Mouse (Mus musculus): Measurements from ENCODE around the gene Pdzrn4.
A peak's percentile ranks its signal among the peaks of the same experiment; 100 is the strongest.
"Not testable (repeated sequence)": the region's sequence is repeated elsewhere in the genome, so short reads cannot be mapped to it uniquely, and the experiment has no call there.

Pdzrn4 gene

DNA sequence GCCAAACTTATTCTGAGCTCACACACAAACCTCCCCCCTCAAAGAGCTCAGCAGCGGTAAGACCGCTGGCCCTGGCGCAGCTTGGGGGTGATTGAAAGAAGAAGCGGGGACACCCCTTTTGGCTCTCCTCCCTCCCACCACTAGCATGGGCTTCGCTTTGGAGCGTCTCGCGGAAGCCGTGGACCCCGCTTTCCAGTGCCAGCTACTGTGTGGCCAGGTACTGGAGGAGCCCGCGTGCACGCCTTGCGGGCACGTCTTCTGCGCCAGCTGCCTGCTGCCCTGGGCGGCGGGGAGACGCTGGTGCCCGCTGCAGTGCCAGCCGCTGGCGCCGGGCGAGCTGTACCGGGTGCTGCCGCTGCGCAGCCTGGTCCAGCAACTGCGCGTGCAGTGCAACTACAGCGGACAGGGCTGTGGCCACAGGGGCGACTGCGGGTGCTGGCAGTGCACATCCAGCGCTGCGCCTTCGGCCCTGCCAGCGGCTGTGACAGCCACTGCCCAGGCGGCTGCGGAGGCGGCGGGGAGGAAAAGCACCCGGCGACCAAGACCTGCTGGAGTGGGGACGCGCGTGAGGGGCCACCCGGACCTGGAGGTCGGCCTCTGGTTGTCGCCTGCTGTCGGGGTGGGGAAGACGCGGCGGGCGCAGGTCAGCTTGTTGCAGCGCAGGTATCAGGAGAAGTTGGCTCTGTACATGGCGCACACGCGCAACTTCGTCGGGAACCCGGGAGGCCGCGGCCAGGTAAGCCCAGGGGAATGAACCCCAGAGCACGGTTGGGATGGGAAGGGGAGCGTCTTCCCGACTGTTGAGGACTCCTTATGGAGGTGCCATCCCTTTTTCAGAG, at the start of gene Pdzrn4:
Pdzrn4 (plus strand) TSS at position 112 of the 839 bp plus-strand sequence.
- DNase-seq (ENCODE audit: low spot score): peak; percentile 60

DNA sequence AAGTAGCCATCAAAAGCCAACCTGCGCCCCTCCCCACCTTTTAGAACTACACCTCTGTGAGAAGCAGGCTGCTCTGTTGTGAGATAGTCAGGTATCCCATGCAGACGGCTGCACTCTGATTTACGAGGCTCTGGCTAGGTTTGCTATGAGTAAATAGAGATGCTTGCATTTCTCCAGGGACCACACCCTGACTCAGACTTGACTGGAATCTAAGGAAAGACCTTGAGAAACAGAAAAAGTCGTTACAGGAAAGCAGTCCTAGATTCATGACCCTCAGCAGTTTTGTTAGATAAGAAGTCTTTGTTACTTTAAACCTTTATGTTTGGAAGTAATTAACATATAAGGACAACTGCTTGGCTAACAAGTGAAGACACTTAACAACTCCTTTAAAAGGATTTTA, 49.3 kb upstream of the Pdzrn4 start:
- no peak for DNase-seq (ENCODE audit: low spot score)

DNA sequence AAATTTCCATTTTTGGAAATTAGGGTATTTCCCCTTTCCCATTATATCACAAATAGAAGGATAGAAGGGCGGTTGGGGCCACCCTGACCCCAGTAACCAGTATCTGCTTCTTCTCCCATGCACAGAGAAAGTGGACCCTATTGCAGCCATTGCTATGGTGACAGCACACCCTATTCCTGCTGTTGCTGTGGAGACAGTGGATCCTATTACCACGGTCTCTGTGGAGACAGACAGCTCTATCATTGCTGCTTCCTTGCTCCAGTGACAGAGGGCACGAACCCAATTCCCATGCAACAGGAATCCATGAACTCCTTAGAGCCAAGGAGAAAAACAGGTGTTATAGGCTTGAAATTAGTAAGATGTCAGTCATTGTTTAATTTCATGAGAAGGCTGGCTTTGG, 48.8 kb upstream of the Pdzrn4 start:
- peak; percentile 86 for DNase-seq (ENCODE audit: low spot score)

DNA sequence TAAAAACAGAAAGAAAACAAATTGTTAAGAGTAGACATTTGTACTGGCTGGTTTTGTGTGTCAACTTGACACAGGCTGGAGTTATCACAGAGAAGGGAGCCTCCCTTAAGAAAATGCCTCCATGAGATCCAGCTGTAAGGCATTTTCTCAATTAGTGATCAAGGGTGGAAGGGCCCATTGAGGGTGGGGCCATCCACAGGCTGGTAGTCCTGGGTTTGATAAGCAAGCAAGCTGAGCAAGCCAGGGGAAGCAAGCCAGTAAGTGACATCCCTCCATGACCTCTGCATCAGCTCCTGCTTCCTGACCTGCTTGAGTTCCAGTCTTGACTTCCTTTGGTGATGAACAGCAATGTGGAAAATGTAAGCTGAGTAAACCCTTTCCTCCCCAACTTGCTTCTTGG, 48.2 kb upstream of the Pdzrn4 start:
- not testable (repeated sequence) for DNase-seq (ENCODE audit: low spot score)

DNA sequence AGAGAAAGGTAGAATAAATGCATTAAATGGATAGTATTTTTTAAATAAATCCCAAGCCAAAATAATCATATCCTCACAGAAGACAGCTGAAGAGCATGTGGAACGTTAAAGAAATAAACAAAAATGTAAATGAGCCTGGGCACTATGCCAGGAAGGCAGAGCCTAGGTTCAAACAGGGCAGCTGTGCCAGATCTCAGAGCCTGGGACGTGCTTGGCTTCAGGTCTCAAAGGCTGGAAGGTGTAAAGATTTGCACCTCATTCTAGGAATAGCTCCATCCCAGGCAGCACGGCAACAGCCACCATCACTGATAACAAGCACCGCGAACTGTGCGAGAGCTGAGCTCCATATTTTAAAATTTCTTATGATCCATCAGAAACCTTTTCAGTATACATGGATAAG, 32.5 kb upstream of the Pdzrn4 start:
- no peak for DNase-seq (ENCODE audit: low spot score)

DNA sequence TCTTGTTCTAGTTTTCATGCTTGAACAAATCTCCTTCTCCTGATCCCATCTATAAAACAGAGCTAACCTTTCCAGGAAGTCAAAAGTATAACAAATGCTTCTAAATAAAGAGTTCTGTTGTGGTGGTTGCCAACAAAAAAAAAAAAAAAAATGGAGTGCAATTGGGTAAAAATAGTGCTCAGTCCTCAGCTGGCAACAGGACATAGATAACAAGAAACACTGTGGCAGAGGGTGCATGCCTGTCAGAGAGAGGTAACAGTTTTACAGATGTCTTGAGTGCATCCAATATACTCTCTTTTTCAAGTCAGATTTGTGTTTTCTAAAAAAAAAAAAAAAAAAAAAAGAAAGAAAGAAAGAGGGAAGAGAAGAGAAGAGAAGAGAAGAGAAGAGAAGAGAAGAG, 32.1 kb upstream of the Pdzrn4 start:
- no peak for DNase-seq (ENCODE audit: low spot score)

DNA sequence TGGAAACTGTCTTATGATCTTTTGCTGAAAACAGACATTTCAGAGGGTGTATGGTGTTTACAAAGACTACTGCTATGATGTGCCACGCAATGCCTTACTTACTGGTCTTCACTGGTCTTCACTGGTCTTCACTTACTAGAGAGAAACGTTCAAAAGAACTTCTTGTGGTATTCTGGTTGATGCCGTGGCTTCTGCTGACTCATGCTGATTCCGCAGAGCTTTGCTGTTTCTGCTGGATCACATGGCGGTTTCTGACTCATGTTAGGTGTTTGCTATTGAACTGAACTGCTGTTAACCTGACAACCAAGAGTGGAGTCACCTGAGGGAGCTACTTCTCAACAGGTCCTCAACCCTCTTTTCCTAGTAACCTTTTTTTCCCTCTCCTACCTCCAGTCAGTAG, 1.9 kb upstream of the Pdzrn4 start:
- no peak for DNase-seq (ENCODE audit: low spot score)

DNA sequence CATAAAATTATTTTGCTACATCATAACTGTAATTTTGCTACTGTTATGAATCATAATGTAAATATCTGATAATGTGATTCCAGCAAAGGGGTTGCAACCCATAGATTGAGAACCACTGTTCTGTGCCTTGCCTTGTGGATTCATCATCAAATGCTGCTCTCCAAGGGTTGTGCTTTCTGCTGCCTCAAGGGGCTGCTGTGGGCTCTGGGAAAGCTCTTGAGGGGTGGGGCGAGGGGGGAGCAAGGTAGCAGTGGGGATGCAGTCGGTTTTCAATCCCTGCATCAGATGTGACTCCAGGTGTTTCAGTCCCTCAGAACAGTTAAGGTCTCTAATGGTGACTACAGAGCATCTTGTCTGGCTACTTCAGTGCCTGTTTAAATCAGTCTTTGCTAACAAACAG, 2.1 kb downstream of the Pdzrn4 start:
- DNase-seq (ENCODE audit: low spot score): no peak

DNA sequence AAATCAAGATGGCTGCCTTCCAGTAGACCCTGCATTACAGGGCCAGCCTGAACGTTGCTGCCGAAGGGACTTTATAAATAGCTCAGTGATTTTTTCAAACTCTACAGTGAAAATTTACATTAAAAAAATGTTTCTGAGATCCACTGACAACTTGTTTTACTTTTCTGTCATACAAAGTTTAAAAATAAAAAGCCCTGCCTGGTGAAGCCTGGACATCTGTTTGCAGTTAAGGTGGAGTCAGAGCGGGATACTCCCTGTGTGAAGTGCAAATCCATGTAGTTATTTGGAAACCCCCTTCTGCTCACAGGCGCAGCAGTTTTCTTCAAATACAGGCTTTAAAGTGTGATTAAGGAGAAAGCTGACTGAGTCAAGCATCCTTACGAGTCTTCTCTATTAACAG, 2.6 kb downstream of the Pdzrn4 start:
- DNase-seq (ENCODE audit: low spot score): no peak

DNA sequence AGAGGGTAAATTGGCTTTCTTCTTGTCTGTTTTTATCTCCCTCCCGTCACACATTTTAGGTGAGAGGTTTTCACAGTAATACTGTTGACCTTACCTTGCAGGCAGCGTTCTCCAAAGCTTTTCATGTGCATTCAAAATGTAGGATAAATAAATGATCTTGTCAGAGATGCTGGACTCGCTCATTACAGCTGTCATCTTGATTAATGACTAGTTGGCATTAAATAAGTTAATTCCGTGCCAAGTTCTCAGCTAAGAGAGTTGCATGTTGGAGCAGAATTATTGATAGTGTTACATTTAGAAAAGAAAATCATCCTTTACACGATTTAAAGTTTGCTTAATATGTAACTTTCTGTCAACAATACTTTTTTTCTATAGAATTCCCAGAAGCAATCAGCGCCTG, 4.9 kb downstream of the Pdzrn4 start:
- DNase-seq (ENCODE audit: low spot score): no peak

DNA sequence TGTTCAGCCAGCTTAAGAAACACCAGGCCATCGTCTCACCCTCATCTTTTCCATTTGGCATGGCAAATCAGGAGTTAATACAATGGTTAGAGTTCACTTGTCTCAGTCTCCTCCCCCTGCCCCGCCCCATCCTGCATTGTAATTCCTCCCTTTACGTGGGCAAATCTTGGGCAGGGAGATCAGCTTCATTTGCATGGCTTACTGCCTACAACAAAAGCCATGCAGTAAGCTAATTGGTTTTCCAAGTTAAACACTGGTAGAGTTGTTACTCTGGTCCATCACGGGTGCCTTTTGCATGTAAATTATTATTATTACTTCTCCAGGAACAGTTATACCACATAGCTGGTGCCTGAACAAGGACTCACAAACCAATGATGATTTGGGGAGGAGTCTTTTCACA, 18.6 kb downstream of the Pdzrn4 start:
- no peak for DNase-seq (ENCODE audit: low spot score)

DNA sequence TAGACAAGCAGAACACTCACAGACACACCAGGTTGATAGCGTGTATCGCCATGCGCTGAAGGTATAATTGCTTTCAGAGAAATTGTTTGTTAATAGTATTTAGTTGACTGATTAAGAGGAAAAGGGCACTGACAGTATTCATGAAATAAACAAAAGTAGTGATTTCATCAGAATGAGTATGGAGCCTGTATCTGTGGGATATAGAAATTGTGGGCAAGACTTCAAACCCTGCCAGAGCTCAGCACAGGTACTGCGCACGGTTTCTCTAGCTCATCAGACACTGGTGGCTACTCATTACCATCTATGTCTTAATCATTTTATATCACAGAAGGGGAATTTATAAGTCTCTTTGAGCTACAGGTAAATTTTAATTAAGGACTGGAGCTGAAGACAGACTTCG, 19.5 kb downstream of the Pdzrn4 start:
- DNase-seq (ENCODE audit: low spot score): no peak

DNA sequence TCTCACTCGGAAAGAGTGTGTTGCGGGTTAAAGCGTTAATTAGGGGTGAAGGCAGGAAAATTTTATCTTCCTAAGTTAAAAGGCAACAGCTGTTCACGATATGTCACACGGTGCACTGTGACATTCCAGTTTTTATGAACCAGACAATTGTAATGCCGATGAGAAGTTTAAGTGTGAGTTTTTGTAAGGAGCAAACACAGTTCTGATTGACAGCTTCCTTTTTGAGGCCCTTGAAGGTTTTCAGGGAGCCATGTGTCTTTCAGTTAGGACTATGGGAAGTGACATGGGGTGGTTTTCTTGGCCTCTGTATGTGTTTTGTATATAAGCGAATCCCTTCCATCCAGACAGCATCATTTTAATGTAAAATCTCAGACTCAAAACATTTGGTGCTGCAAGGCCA, 20.0 kb downstream of the Pdzrn4 start:
- DNase-seq (ENCODE audit: low spot score): no peak

DNA sequence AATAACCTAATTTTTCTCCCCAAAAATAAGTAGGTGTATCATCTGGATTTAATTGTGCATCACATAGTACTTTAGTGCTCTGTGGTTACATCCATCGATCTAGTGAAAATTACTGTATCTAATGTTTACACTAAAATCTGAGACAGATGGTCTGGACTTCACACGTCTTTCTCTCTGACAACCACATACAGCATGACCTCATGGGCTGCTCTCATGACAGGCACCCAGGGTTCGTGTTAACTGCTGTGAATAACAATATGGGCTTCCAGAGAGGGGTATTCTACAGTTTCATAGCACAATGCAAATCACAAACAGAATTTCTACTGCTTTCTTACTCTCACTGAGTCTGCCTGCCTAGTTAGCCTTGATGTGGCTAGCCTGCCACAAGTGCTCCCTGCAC, 20.4 kb downstream of the Pdzrn4 start:
- no peak for DNase-seq (ENCODE audit: low spot score)

DNA sequence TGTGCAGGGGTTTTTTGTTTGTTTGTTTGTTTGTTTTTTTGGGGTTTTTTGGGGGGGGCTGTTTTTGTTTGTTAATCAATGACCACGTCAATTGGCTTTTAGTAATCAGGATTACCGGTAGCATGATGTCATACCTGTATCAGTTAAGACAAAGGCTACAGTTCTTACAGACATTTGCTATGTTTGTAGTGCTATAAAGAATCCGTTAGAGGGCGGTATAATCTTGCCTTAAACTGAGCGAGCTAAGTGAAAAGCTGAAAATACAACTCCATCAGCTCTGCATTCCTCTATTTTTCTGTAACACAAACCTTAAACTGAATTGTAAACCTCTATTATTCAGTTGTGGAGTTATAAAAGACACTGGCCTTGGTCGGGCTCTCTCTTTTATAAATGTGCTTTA, 37.9 kb downstream of the Pdzrn4 start:
- DNase-seq (ENCODE audit: low spot score): peak; percentile 66

DNA sequence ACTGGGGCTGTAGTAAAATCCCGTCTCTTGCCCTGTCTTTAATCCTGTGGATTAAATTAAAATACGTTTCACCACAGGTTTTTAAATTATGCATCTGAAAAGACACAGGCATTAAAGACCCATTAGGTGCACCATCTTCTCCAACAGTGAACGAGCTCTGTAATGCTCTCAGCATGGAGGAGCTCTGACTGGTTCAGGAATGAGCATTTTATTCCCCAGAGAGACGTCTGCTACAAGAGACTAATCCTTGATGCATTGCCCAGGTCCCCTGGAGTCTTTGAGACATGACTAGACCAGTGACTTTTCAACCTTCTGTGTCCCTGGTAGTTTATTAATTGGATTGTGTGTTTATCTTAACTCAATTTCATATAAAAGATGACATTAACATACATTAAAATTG, 38.6 kb downstream of the Pdzrn4 start:
- DNase-seq (ENCODE audit: low spot score): no peak

DNA sequence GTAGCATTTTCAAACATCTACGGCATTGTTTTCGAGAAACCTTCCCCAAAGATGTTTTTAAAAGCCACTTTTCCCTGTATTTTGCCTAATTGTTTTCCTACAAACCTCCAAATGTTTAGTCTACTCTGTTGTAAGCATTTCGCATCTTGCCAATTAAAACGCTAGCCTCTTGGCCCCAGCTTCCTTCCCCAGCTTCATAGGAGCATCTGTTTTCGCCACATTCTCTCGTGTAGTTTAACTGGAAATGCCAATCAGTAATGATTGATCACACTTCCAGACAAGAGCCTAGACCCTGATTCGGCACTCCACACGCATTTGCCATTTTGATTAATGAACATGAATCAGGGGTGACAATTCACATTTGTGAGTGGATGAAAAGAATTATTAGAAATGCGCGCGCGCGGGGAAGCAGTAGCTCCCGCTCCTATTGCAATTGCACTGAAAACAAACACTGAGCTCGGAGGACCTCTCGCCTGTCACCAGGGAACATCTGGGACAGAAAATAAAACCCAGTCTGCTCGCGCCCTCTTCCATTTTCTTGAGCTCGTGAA, 45.0 kb downstream of the Pdzrn4 start:
- peak; percentile 47 for DNase-seq (ENCODE audit: low spot score)

DNA sequence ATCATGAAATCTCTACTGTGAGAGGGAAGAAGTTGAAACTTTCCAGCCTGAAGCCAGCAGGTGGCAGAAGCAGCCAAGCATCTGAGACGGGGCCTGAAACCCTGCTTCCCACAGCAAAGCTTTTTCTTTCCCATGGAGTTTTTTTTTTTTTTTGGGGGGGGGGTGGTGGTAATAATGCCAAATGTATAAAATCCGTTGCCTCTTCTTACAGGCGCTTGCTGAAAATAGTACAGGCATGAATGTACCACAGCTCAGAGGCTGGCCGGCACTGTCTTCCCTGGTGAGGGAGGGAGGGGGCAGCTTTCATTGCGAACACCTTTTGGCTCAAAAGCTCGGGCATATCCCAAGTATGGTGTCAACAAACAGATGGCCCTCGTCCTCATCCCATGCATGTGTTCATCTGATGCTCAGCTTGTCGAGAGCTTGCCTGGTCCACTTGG, 51.0 kb downstream of the Pdzrn4 start:
- DNase-seq (ENCODE audit: low spot score): peak; percentile 48

DNA sequence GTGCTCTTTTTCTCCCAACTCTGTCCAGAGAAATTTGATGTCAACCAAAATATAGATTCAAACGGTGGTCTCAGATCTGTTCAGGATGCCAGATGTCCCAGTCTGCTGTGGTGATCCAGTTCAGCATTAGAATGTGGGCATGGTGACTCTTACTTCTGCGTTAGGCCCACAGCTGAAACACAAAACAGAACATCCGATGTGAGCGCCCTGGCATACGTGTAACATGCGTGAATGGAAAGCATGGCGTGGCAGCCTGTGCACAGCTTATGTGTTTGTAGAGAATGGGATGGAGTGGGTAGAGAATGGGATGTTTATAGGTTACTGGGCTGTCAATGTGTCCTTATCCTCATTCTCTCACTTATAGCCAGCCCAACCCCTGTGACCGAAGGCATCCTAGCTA, 52.4 kb downstream of the Pdzrn4 start:
- DNase-seq (ENCODE audit: low spot score): no peak

DNA sequence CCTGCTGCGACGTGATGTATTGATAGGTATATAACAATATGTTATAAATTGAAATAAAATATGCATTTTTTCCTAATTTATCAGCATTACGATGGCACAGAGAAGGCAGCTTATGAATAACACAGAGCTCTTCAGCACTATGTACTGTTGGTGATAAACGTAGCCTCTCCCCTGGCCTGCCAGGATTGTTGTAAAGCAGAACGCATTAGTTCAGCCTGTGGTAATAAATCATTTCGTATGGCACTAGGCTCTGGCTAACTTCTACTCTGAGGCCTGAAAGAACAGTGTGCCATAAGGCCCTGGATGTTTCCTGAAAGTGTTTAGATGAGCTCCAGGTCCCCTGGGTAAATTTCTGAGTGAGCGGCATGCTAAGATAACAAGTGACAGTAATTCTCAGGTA, 55.9 kb downstream of the Pdzrn4 start:
- DNase-seq (ENCODE audit: low spot score): peak; percentile 20

DNA sequence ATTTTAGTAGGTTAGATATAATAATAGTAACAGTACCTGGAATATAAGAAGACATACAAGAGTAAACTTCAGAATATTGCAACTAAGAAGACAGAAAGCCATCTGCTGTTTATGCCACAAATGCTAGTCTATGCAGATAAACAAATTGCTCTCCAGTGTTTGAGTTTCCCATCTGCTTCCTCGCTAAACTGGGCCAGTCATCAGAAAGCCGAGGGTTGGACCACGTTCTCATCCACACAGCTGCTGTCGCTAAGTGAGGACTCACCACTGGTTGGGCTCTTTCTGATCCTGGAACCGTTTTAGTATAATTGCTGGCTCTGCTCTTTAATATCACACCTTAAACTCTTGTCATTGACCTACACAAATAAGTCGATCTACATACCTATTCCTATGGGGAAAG, 85.5 kb downstream of the Pdzrn4 start:
- DNase-seq (ENCODE audit: low spot score): no peak

DNA sequence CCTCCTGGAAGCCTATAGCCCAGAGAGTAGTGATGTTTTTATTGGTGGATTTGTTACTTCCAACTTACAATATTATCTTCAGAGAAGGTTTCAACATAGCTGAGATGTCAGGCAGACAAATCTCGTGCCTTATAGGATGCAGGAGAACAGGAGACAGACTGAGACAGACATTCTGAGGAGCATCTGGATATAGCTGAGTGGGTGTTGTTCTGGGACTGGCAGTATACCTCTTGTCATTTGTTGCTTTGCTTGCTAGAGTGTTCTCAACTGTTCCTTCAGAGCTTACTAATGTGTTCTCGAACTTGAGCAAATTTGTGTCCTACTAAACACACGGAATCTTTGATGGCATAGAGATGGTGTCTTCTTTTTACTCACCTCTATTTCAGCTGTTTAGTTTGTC, 94.7 kb downstream of the Pdzrn4 start:
- no peak for DNase-seq (ENCODE audit: low spot score)

DNA sequence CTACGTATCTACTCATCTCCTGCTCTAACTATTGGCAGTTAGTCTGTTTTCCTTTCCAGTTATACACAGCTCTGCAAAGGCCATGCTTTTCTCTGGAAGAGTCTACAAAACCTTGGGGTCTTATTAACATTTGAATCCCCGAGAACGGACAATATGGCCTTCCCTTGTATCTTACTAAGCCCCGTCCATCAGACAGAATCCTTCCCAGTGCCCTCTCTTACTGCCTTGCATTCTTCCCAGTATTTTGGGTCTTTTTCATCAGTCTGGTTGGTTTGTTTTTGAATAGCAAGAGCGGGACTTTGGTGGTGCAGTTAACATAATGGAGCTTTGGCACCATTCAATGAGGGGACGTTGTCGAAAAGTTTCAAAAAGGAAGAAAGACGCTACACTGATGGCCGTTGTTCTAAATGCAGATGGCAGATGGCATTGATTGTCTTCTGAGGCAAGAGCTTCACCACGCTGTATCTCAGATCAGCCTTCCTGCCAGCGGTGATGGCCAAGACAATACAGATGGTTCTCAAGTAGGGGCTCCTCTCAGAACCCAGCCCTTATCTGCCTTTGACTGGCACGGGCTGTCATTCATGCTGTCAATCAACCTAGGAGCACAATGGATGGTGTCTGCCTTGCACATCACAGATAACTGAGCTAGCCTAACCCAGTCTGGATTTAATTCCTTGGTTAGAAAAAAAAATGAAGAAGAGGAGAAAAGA, 98.9 kb downstream of the Pdzrn4 start:
- DNase-seq (ENCODE audit: low spot score): peak; percentile 28
